In the genomic region with DNA sequence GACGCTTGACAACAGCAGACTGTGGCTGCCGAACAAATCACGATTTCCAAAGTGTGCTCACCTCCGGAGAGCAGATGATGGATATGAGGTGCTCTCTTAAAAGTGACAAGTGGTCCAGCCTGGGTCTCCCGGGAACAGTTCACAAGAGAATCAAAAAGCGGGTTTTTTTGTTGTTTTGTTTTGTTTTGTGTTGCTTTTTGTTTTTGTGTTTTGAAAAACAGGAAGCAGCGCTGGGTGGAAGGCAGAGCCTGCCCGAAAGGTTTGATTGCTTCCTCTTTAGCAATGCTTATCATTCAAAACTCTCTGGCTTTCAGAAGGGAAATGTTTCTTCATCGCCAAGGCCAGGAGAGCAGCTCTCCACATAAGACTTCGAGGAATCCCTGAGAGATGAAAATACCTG, we compare ENCODE assay signal across 8 mouse cellular contexts. TPM values are rescaled to one million over a fixed set of nuclear protein-coding genes. Genes with fewer than 3 reads are reported as not detected.
A peak's percentile ranks its signal among the peaks of the same experiment; 100 is the strongest.
DNase-seq lines count a peak whose midpoint lies in the region; ATAC-seq and TF ChIP-seq lines count a peak whose summit lies in the region.

No protein-coding gene starts in this region.

- DNase-seq in cerebellum, adult 2 months: no peak
- no peak for DNase-seq in cerebellum, postnatal 10 days
- DNase-seq in left cerebral cortex, adult 8-10 months (ENCODE audit: low spot score in 2 of 2): no peak
- DNase-seq in thymus, postnatal 4 days: no peak

- peak; percentile 55 to 56; a peak in 3 of 4 replicates for ATAC-seq in hematopoietic stem cell, adult 5-6 weeks (replicated peaks in 1 of 2; ENCODE audit: insufficient read depth in 1 of 2, low FRiP score in 2 of 2, low TSS enrichment in 1 of 2, low read depth in 1 of 2, poor library complexity in 2 of 2, severe bottlenecking in 2 of 2)
- no peak for ATAC-seq in lung, embryonic 16.5 days (ENCODE audit: low read depth)
- ATAC-seq in stomach, embryonic 16.5 days (ENCODE audit: insufficient read depth, low FRiP score): no peak

- H3K4me3 ChIP-seq in cerebellum, adult 2 months (replicated peaks; ENCODE audit: insufficient read depth, low read depth, low read length): peak overlapping the region; percentile 56
- H3K4me3 ChIP-seq in brown adipose tissue, adult 24 weeks (ENCODE audit: insufficient read depth, low read depth, low read length): peak overlapping the region; percentile 69
- H3K4me3 ChIP-seq in lung, embryonic 16.5 days (ENCODE audit: low read length): peak overlapping the region; percentile 97
- peak overlapping the region; percentile 98 for H3K4me3 ChIP-seq in stomach, embryonic 16.5 days (replicated peaks; ENCODE audit: low read length)

- H3K36me3 ChIP-seq in lung, embryonic 16.5 days (ENCODE audit: control insufficient read depth, insufficient read depth, low read length): no peaks in the 10 kb centered on the region
- no peaks in the 10 kb centered on the region for H3K36me3 ChIP-seq in stomach, embryonic 16.5 days (ENCODE audit: control insufficient read depth, insufficient read depth, low read length)

- H3K9me3 ChIP-seq in lung, embryonic 16.5 days (ENCODE audit: control insufficient read depth, low read length): 0 out of 2 replicates have a peak, but pooled peaks cover 2% of the 10 kb centered on the region
- no peaks in the 10 kb centered on the region for H3K9me3 ChIP-seq in stomach, embryonic 16.5 days (replicated peaks; ENCODE audit: control insufficient read depth, low read length)

- 24% methylated on average over 10 of the region's 10 CpGs for WGBS in cerebellum, adult 2 months
- 7% methylated on average over 10 of the region's 10 CpGs for WGBS in lung, embryonic 16.5 days
- WGBS in stomach, embryonic 16.5 days: 15% methylated on average over 10 of the region's 10 CpGs

- TF ChIP-seq CTCF in cerebellum, adult 2 months (IDR thresholded peaks at IDR 0.05; ENCODE audit: borderline replicate concordance, insufficient read depth, low read depth, low read length): no peak

- TF ChIP-seq POLR2A in cerebellum, adult 2 months (IDR thresholded peaks at IDR 0.05; ENCODE audit: borderline replicate concordance, insufficient read depth, low read length): no peak

- H3K27me3 ChIP-seq in cerebellum, adult 2 months (ENCODE audit: control insufficient read depth, insufficient read depth, low read length): no peaks in the 10 kb centered on the region
- H3K27me3 ChIP-seq in lung, embryonic 16.5 days (ENCODE audit: control insufficient read depth, insufficient read depth, low read depth, low read length): no peaks in the 10 kb centered on the region
- no peaks in the 10 kb centered on the region for H3K27me3 ChIP-seq in stomach, embryonic 16.5 days (ENCODE audit: control insufficient read depth, insufficient read depth, low read length)

- H3K4me1 ChIP-seq in cerebellum, adult 2 months (ENCODE audit: control insufficient read depth, insufficient read depth, low read length): no peaks in the 10 kb centered on the region
- H3K4me1 ChIP-seq in brown adipose tissue, adult 24 weeks (ENCODE audit: control insufficient read depth, insufficient read depth, insufficient read length, low read length): peaks cover 9% of the 10 kb centered on the region
- H3K4me1 ChIP-seq in lung, embryonic 16.5 days (replicated peaks; ENCODE audit: control insufficient read depth, insufficient read depth, low read length): peaks cover 22% of the 10 kb centered on the region
- peaks cover 20% of the 10 kb centered on the region for H3K4me1 ChIP-seq in stomach, embryonic 16.5 days (ENCODE audit: control insufficient read depth, insufficient read depth, low read length)

- peak overlapping the region; percentile 63 for H3K9ac ChIP-seq in lung, embryonic 16.5 days (ENCODE audit: low read length)
- peak overlapping the region; percentile 72 for H3K9ac ChIP-seq in stomach, embryonic 16.5 days (ENCODE audit: low read length)

- H3K4me2 ChIP-seq in lung, embryonic 16.5 days (ENCODE audit: low read depth, low read length): peak overlapping the region; percentile 76
- H3K4me2 ChIP-seq in stomach, embryonic 16.5 days (ENCODE audit: low read depth, low read length): peak overlapping the region; percentile 84

- no peak overlapping the region for H3K27ac ChIP-seq in cerebellum, adult 2 months (ENCODE audit: insufficient read depth, low read length)
- H3K27ac ChIP-seq in brown adipose tissue, adult 24 weeks (replicated peaks; ENCODE audit: low read depth, low read length): peak overlapping the region; percentile 95
- peak overlapping the region; percentile 51 for H3K27ac ChIP-seq in lung, embryonic 16.5 days (ENCODE audit: low read length)
- H3K27ac ChIP-seq in stomach, embryonic 16.5 days (ENCODE audit: low read length): peak overlapping the region; percentile 80

RNA-seq across cellular contexts. Expression of a gene that starts 0.6 kb away (rescaled TPM):
- polyA plus RNA-seq in cerebellum, adult 2 months (2012; rRNA removed): 25.1 and 25.3 TPM in 2 replicates
- polyA plus RNA-seq in brown adipose tissue, adult 24 weeks (2012; ENCODE audit: insufficient read depth, insufficient read length, missing spikeins): 45.5 and 53.7 TPM in 2 replicates
- total RNA-seq in hematopoietic stem cell, adult 5-6 weeks (2017): 34.9 and 43.3 TPM in 2 replicates
- 37.5 and 38.7 TPM in 2 replicates for polyA plus RNA-seq in lung, embryonic 16.5 days (2015; fragmentation: Nextera tagmentation; extraction: Ambion mirVana)
- polyA plus RNA-seq in stomach, embryonic 16.5 days (2015; fragmentation: Nextera tagmentation; extraction: Ambion mirVana): 26.1 and 27.4 TPM in 2 replicates
- 10 to 100 TPM; 29.4 to 43.7 (median 35.0) TPM for total RNA-seq in left cerebral cortex, adult 8-10 months (2022)

Comparison
In these comparisons a context has a peak if more than half of its experiments do, and no peak if none do; other contexts are left out.
1. ATAC-seq: peak in hematopoietic stem cell, adult 5-6 weeks (2 of 2); none in lung, embryonic 16.5 days (single experiment) and stomach, embryonic 16.5 days (single experiment).
2. Peak in every context shown above with its lines, with median percentiles within 50 percentile points of each other: H3K4me3 ChIP-seq.